In the genomic region with DNA sequence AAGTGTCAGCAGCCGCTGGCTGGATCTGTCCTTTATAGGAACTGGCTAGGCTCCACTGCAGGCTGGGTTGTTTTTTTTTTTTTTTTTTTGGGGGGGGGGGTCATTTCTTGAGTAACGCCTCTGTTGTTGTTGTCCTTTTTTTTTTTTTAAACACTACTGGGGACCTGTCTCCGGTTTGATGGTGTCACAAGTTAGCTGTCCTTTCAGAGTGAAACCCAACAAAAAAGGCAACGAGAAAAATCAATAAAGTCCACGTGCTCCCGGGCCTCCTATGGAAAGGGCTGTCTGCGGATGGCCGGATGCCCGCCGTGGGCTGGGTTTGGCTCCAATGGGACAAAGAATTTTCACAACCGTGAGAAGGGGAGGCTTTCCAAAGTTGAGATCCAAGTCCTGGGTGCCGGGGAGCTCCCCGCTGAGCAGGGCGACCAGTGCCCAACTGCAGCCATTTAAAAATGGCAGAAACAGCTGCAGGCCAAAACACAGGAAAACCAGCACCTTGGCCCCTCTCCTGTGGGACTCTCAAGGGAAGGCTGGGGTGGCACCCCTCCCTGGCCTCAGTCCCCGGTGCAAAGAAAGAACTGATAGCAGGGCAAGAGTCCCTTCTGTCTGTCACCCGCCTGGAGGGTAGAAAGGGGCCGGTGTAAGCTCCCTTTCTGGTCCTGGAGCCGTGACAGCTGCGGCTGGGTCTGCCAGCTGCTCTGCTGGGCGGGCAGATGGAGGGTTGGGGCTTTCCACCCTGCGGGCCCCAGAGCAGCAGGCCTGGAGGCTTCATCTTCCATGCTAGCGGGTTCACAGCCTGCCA, we compare ENCODE assay signal across 8 mouse cellular contexts. TPM values are rescaled to one million over a fixed set of nuclear protein-coding genes. Genes with fewer than 3 reads are reported as not detected.
A peak's percentile ranks its signal among the peaks of the same experiment; 100 is the strongest.
DNase-seq lines count a peak whose midpoint lies in the region; ATAC-seq and TF ChIP-seq lines count a peak whose summit lies in the region.

No protein-coding gene starts in this region.

- no peaks in the 10 kb centered on the region; the same call in 1 of the 2 replicates for H3K36me3 ChIP-seq in E14TG2a.4 (ENCODE audit: insufficient read depth, low read length)
- H3K36me3 ChIP-seq in forebrain, embryonic 11.5 days (ENCODE audit: control insufficient read depth, insufficient read depth, low read length) = no peaks in the 10 kb centered on the region
- 0 out of 2 replicates have a peak, but pooled peaks cover 4% of the 10 kb centered on the region for H3K36me3 ChIP-seq in lung, embryonic 14.5 days (ENCODE audit: insufficient read depth)

- ATAC-seq in forebrain, embryonic 11.5 days (replicated peaks; ENCODE audit: low FRiP score) = peak; percentile 25; the same call in 1 of the 2 replicates
- ATAC-seq in lung, embryonic 14.5 days (ENCODE audit: insufficient read depth) = peak; percentile 53

- H3K4me1 ChIP-seq in E14TG2a.4 (replicated peaks; ENCODE audit: low read depth, low read length) = peaks cover 61% of the 10 kb centered on the region
- peaks cover 12% of the 10 kb centered on the region; the same call in 1 of the 2 replicates for H3K4me1 ChIP-seq in forebrain, embryonic 11.5 days (replicated peaks; ENCODE audit: control insufficient read depth, insufficient read depth, low read length)
- H3K4me1 ChIP-seq in lung, embryonic 14.5 days (ENCODE audit: insufficient read depth) = peaks cover 15% of the 10 kb centered on the region

- peak overlapping the region; percentile 98 for H3K27ac ChIP-seq in forebrain, embryonic 11.5 days (ENCODE audit: low read depth, low read length)
- peak overlapping the region; percentile 99 for H3K27ac ChIP-seq in lung, embryonic 14.5 days (ENCODE audit: low read depth)

- H3K27me3 ChIP-seq in E14TG2a.4 (ENCODE audit: insufficient read depth, low read length) = peaks cover 10% of the 10 kb centered on the region
- H3K27me3 ChIP-seq in forebrain, embryonic 11.5 days (ENCODE audit: control insufficient read depth, insufficient read depth, low read length) = no peaks in the 10 kb centered on the region
- no peaks in the 10 kb centered on the region for H3K27me3 ChIP-seq in lung, embryonic 14.5 days (ENCODE audit: insufficient read depth, low read length)

- H3K4me2 ChIP-seq in forebrain, embryonic 11.5 days (ENCODE audit: low read depth, low read length, severe bottlenecking) = peak overlapping the region; percentile 82
- peak overlapping the region; percentile 89 for H3K4me2 ChIP-seq in lung, embryonic 14.5 days

- WGBS in forebrain, embryonic 11.5 days = 1% methylated on average over 22 of the region's 22 CpGs
- 2% methylated on average over 22 of the region's 22 CpGs for WGBS in lung, embryonic 14.5 days

- no peaks in the 10 kb centered on the region for H3K9me3 ChIP-seq in E14TG2a.4 (ENCODE audit: low read length)
- no peaks in the 10 kb centered on the region for H3K9me3 ChIP-seq in forebrain, embryonic 11.5 days (ENCODE audit: control insufficient read depth, low read length)
- no peaks in the 10 kb centered on the region for H3K9me3 ChIP-seq in lung, embryonic 14.5 days (ENCODE audit: low read depth, low read length)

- TF ChIP-seq CTCF in E14TG2a.4 (conservative IDR thresholded peaks at IDR 0.05; ENCODE audit: low read length) = no peak
- TF ChIP-seq CTCF in lung, embryonic 14.5 days (IDR thresholded peaks at IDR 0.05; ENCODE audit: low read depth) = no peak

- intact Hi-C loops in heart, postnatal 10 days (cut with DNase I) = loop anchor here (2.0 kb wide), 1 partner anchor 17 kb away; no protein-coding TSS in a partner anchor

- DNase-seq in brain, adult 2 months (ENCODE audit: low read depth, low spot score) = peak; percentile 78
- DNase-seq in forebrain, embryonic 11.5 days (ENCODE audit: low spot score) = peak; percentile 82
- peak; percentile 87 to 89 for DNase-seq in heart, postnatal 10 days
- peak; percentile 77 to 84 for DNase-seq in kidney, postnatal 4 days
- DNase-seq in lung, embryonic 14.5 days = peak; percentile 90
- DNase-seq in ovary, postnatal 10 days (ENCODE audit: low spot score) = peak; percentile 44
- DNase-seq in thymus, postnatal 14 days = peak; percentile 81

- H3K4me3 ChIP-seq in E14TG2a.4 (replicated peaks; ENCODE audit: low read length) = peak overlapping the region; percentile 90
- peak overlapping the region; percentile 93 for H3K4me3 ChIP-seq in forebrain, embryonic 11.5 days (ENCODE audit: low read depth, low read length)
- H3K4me3 ChIP-seq in lung, embryonic 14.5 days (ENCODE audit: low read depth, low read length) = peak overlapping the region; percentile 93

- peak overlapping the region; percentile 99 for H3K9ac ChIP-seq in forebrain, embryonic 11.5 days (ENCODE audit: low read length)
- H3K9ac ChIP-seq in lung, embryonic 14.5 days = peak overlapping the region; percentile 96

RNA-seq across cellular contexts. Expression of a gene that starts 2.4 kb away (rescaled TPM):
- 57.1 and 61.7 TPM in 2 replicates for polyA plus RNA-seq in forebrain, embryonic 11.5 days (2014; fragmentation: Nextera tagmentation; extraction: Ambion mirVana)
- 10 to 100 TPM; 11.9 to 14.2 TPM for total RNA-seq in heart, postnatal 10 days (2021)
- 24.9 and 25.0 TPM in 2 replicates for polyA plus RNA-seq in lung, embryonic 14.5 days (2014; fragmentation: Nextera tagmentation; extraction: Ambion mirVana)

RNA-seq across cellular contexts. Expression of a gene that starts 48.5 kb away (rescaled TPM):
- 22.3 and 22.7 TPM in 2 replicates for polyA plus RNA-seq in forebrain, embryonic 11.5 days (2014; fragmentation: Nextera tagmentation; extraction: Ambion mirVana)
- total RNA-seq in heart, postnatal 10 days (2021) = 10 to 100 TPM; 24.7 to 26.3 TPM
- polyA plus RNA-seq in lung, embryonic 14.5 days (2014; fragmentation: Nextera tagmentation; extraction: Ambion mirVana) = 27.3 and 27.7 TPM in 2 replicates

Comparison
In these comparisons a context has a peak if more than half of its experiments do, and no peak if none do; other contexts are left out.
1. Peak in every context shown above with its lines: DNase-seq, ATAC-seq, H3K4me3 ChIP-seq and H3K27ac ChIP-seq.